Mouse (Mus musculus): ENCODE measurements around the gene C9. TPM values are rescaled to one million over a fixed set of nuclear protein-coding genes. Genes with fewer than 3 reads are reported as not detected.

Gene C9
- polyA plus RNA-seq, 1 experiment: not detected

DNA sequence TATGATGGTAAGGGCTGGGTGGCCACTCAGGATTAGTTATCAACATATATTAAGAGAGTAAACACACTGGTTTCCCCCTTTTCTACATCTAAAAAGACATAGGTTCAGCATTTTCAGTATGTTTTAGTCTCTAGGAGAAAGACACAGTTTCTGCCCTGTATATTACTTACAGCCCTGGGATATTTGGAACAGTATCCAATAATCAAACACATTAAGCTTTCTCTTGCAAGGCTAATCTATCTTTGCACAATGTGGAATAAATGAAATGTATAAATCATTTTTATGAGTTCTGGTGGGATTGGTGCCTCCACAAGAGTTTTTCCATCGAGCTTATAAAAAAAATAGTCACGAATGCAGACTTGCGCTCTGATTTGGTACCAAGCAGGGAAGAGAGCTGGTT lies 24.3 kb downstream of the C9 start:
- TF ChIP-seq CTCF (IDR thresholded peaks at IDR 0.05; ENCODE audit: borderline replicate concordance, extremely low read depth, insufficient read depth, insufficient read length) (no peak), POLR2A (IDR thresholded peaks at IDR 0.05; ENCODE audit: borderline replicate concordance, extremely low read depth, insufficient read depth, insufficient read length, poor library complexity, severe bottlenecking) (no peak)
- no peak for DNase-seq (ENCODE audit: low read depth)

- TF ChIP-seq POLR2A (IDR thresholded peaks at IDR 0.05; ENCODE audit: borderline replicate concordance, extremely low read depth, insufficient read depth, insufficient read length, poor library complexity, severe bottlenecking) (no peak), CTCF (IDR thresholded peaks at IDR 0.05; ENCODE audit: borderline replicate concordance, extremely low read depth, insufficient read depth, insufficient read length) (no peak)
These were observed 38.4 kb downstream of the C9 start for GRCm38 (mm10) chr15:6483561-6483960.

DNA sequence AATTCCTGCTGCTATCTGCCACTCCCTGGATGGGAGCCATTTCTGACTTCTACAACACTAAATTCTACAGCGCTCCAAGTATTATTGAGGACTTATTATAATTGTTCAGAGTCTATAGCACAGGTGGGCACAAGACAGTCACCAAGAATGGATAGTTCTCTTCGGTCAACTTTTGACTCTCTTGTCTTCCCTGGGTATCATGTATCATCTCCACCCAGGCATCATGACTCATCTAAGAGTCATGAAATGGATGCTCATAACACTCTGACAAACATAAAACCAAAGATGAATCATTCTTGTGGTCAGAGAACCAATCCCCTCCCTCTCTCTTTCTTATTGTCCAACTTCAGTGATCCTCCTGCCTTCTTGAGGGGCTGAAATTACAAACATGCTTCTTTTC lies 47.3 kb downstream of the C9 start:
- no peak for DNase-seq (ENCODE audit: low read depth)
- no peak for TF ChIP-seq CTCF (IDR thresholded peaks at IDR 0.05; ENCODE audit: borderline replicate concordance, extremely low read depth, insufficient read depth, insufficient read length)
- TF ChIP-seq POLR2A (IDR thresholded peaks at IDR 0.05; ENCODE audit: borderline replicate concordance, extremely low read depth, insufficient read depth, insufficient read length, poor library complexity, severe bottlenecking): no peak

More at GRCm38 (mm10) chr15:6483561-6483960, 38.4 kb downstream of the C9 start:
- no peak for DNase-seq (ENCODE audit: low read depth)

DNA sequence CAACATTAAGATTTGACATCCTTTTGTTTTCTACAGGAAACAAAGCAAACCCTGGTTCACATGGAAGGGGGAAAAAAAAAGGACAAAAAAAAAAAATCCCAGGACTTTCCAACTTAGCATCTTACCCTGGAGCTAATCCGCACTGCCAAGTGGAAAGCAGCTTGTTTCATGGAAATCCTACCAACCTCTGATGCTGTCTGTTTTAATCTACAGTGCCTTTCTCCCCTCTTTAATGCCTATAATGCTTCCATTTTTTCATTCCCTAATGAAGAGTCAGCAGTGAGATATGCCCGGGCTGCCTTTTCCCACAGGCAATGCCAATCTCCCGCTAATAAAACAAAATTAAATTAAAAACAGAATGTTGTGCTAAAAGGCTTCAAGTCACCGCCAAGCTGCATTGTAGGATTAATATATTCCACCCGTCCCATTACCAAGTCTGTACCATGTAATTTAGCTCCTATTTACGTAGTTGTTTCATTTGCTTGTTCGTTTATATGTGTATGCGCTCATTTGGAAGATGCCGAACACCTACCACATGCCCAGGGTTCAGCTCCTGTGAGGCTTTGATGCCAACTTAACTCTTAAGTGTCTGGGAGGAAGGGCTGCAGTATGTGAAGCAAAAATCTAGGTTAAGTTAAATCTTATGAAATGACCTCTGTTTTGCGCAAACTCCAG lies 53.4 kb downstream of the C9 start:
- no peak for TF ChIP-seq CTCF (IDR thresholded peaks at IDR 0.05; ENCODE audit: borderline replicate concordance, extremely low read depth, insufficient read depth, insufficient read length)
- TF ChIP-seq POLR2A (IDR thresholded peaks at IDR 0.05; ENCODE audit: borderline replicate concordance, extremely low read depth, insufficient read depth, insufficient read length, poor library complexity, severe bottlenecking): no peak
- DNase-seq (ENCODE audit: low read depth): peak; percentile 63

DNA sequence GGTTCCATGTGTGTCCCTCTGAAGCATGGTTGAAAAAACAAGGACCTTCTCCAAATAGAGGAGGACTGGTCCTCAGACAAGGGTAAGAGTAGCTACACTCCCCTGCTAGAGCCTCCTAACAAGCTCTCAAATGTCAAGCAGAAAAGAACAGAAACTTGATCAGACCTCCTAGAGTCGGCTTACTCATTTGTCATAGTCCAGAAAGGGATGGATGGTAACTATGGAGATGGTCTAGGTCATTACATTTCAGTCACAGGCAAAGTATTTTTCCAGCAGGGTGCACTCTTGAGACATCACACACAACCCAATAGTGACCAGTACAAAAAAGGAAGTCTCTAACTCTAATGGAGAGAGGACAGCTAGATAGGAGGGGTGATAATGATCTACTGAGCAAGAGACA lies 55.7 kb downstream of the C9 start:
- no peak for TF ChIP-seq POLR2A (IDR thresholded peaks at IDR 0.05; ENCODE audit: borderline replicate concordance, extremely low read depth, insufficient read depth, insufficient read length, poor library complexity, severe bottlenecking)
- TF ChIP-seq CTCF (IDR thresholded peaks at IDR 0.05; ENCODE audit: borderline replicate concordance, extremely low read depth, insufficient read depth, insufficient read length): no peak
- no peak for DNase-seq (ENCODE audit: low read depth)

DNA sequence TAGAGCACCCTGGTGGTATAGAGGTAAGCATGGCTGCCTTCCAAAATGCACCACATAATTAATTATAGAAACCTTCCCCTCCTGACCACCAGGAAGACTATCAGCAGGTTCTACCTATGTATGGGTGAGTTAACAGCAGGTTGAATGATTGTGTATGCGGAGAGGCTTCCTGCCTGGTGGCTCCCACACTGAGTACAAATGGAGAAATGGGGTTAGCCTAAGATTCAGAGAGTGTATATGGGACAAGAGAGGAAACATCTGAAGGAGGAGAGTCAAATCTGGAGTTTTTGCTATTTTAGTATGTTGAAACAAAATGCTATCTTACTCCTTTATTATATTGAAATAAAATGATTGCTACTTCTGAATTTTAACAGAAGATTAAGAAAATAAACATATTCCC lies 72.4 kb downstream of the C9 start:
- TF ChIP-seq POLR2A (IDR thresholded peaks at IDR 0.05; ENCODE audit: borderline replicate concordance, extremely low read depth, insufficient read depth, insufficient read length, poor library complexity, severe bottlenecking) (no peak), CTCF (IDR thresholded peaks at IDR 0.05; ENCODE audit: borderline replicate concordance, extremely low read depth, insufficient read depth, insufficient read length) (no peak)
- no peak for DNase-seq (ENCODE audit: low read depth)

- no peak for TF ChIP-seq POLR2A (IDR thresholded peaks at IDR 0.05; ENCODE audit: borderline replicate concordance, extremely low read depth, insufficient read depth, insufficient read length, poor library complexity, severe bottlenecking)
- TF ChIP-seq CTCF (IDR thresholded peaks at IDR 0.05; ENCODE audit: borderline replicate concordance, extremely low read depth, insufficient read depth, insufficient read length): no peak
- DNase-seq (ENCODE audit: low read depth): no peak
These were observed 74.5 kb downstream of the C9 start for GRCm38 (mm10) chr15:6519417-6520255.

- TF ChIP-seq CTCF (IDR thresholded peaks at IDR 0.05; ENCODE audit: borderline replicate concordance, extremely low read depth, insufficient read depth, insufficient read length): no peak
- no peak for TF ChIP-seq POLR2A (IDR thresholded peaks at IDR 0.05; ENCODE audit: borderline replicate concordance, extremely low read depth, insufficient read depth, insufficient read length, poor library complexity, severe bottlenecking)
- no peak for DNase-seq (ENCODE audit: low read depth)
These were observed 75.5 kb downstream of the C9 start for GRCm38 (mm10) chr15:6520505-6521155.

- DNase-seq (ENCODE audit: low read depth): no peak
- TF ChIP-seq CTCF (IDR thresholded peaks at IDR 0.05; ENCODE audit: borderline replicate concordance, extremely low read depth, insufficient read depth, insufficient read length) (no peak), POLR2A (IDR thresholded peaks at IDR 0.05; ENCODE audit: borderline replicate concordance, extremely low read depth, insufficient read depth, insufficient read length, poor library complexity, severe bottlenecking) (no peak)
These were observed 77.6 kb downstream of the C9 start, which contains the start of gene Fyb for GRCm38 (mm10) chr15:6522653-6523167. TSS of gene Fyb (plus strand) at chr15:6522853.

DNA sequence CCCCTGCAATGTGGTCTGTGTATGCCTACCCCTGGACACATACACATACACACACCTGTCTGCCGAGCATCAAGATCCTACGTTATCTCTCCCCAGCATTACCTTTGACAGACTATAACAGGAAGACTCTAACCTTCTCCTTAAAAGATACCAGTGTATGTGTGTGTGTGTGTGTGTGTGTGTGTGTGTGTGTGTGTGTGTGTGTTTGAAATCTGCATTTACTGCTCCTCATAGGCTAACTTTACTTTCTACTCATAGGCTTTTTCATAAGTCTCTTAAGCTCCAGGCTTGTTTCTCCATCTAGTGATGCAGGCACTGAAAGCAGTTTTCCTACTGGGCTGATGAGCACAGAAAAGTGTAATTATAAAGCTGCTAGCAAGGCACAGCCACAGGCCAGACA lies 79.7 kb downstream of the C9 start:
- no peak for DNase-seq (ENCODE audit: low read depth)
- TF ChIP-seq CTCF (IDR thresholded peaks at IDR 0.05; ENCODE audit: borderline replicate concordance, extremely low read depth, insufficient read depth, insufficient read length) (no peak), POLR2A (IDR thresholded peaks at IDR 0.05; ENCODE audit: borderline replicate concordance, extremely low read depth, insufficient read depth, insufficient read length, poor library complexity, severe bottlenecking) (no peak)

DNA sequence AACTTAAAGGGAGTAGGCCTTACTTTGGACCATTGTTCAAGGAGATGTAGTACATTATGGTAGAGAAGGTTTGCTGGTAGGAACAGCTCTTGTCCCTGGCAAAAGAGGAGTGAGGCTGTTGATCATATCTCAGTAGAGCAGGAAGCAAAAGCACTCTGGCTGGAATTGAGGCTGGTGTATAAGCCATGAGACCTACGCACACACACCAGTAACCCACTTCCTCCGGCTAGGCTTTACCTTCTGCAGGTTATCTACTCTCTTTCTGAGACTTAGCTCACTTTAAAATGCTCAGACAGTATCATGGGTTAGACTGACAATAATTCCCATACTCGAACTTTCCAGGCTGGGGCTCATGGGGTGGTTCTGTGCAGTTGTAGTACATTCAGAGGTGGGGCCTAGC lies 80.3 kb downstream of the C9 start:
- DNase-seq (ENCODE audit: low read depth): no peak
- TF ChIP-seq CTCF (IDR thresholded peaks at IDR 0.05; ENCODE audit: borderline replicate concordance, extremely low read depth, insufficient read depth, insufficient read length) (no peak), POLR2A (IDR thresholded peaks at IDR 0.05; ENCODE audit: borderline replicate concordance, extremely low read depth, insufficient read depth, insufficient read length, poor library complexity, severe bottlenecking) (no peak)
